Mouse (Mus musculus): ENCODE data around the gene Slc3a1.

Slc3a1 gene

DNA sequence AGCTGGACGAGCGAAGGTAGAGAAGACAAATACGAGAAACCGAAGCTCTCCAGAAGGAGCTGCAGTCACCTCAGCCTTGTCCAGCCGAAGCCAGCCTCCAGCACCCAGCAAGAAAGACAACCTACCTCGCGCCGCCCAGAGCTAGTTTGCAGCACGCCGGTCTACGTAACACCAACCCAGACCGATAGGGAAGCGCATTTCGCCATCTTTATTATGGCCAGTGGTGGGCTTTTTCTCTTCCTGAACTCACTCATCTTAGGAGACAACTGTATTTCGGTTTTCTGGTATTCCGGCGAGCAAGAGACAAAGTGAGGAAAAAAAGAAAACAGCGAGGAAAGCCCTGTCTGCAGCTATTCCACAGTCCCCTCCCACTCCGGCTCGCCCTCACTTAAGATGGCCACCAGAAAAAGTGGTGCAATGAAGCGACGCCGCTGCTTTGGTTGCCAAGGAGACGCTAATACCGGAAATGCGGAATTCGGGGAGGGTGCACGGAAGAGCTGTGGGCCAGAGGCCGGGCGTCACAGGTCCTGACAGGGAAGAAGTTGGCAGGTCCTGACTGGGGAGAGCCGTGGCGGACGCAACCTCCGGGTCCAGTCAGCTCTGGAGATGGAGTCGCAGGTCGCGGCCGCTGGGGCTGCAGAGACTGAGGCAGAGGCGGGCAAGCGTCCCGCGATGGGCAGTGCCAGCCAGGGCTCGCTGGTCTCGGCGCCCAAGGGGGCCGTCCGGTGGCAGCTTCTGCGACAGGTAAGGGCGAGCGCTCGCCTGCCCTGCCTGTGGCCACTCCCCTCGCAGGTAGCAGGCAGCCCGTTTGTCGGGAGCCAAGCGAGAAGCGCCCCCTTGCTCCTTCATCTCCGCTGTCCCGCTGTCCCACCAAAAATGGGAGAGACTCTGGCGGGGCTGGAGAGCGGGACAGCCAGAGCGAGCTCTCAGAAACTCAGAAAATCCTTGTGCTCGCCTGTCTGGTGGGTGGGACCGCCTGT is 62.2 kb downstream of the Slc3a1 start, which contains the start of the genes Prepl and Camkmt:
Prepl (minus strand) TSS at position 122 of the 980 bp plus-strand sequence.
Camkmt (plus strand) TSS at position 433 of the 980 bp plus-strand sequence.
- DNase-seq = peak; percentile 95

DNA sequence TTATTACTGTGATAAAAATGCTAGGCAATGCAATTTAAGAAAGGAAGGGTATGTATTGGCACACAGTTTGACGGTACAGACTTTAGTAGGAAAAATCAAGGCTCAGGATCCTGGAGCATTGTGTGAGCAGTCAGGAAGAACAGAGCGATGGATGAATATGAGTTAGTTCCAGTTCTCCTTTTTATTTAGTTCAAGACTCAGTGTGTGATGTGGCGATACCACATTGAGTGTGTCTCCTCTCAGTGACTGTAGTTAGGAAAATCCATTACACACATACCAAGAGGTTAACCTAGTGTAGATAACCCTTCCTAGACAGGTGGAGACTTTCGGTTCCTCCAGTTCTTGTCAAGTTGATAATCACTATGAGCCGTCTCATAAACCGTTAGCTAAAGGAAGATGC is 63.6 kb downstream of the Slc3a1 start:
- no peak for DNase-seq

DNA sequence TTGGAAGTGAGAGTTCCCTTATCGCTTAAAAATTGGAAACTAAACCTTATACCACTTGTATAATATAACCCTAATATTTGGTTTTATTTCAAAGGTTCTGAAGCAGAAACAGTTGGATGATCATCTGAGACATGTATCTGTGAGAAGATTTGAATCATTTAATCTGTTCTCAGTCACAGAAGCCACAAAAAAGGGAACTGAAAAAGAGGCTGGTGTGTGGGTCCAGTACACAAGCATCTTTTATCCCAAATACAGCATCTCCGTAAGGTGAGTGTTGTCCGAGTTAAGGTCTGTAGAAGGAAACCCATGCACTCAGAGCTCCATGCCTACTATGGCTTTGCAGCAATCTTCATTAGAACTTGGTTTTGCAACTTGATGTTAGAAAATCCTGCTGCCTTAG is 68.2 kb downstream of the Slc3a1 start:
- DNase-seq = no peak

DNA sequence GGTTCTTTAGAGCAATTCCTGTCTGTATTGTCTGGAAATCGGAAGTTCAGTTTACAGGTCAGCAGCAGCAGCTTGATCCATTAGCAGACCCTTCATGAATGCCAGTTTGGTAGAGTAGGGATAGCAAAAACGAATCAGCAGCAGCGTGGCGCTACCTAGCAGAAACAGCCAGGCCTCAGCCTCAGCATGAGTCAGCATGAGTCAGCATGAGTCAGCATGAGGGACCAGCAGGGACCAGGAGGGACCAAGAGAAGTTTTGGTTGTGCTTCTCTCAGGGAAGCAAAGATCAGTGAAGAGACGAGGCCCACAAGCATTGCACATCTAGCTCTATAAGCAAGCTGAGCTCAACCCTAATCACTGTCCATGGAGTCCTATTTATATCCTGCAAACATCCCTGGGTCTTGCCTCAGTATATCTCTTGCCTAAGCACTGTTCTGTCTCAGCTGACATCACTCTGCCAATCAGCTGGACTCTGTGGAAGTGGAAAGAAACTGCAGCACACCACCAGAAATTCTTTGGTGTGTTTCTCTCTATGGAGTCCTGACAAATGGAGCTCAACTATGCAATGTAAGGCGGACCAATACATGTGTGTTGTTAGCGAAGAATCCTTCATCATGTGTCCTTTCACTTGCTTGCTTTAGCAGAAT is 70.6 kb downstream of the Slc3a1 start:
- no peak for DNase-seq

DNA sequence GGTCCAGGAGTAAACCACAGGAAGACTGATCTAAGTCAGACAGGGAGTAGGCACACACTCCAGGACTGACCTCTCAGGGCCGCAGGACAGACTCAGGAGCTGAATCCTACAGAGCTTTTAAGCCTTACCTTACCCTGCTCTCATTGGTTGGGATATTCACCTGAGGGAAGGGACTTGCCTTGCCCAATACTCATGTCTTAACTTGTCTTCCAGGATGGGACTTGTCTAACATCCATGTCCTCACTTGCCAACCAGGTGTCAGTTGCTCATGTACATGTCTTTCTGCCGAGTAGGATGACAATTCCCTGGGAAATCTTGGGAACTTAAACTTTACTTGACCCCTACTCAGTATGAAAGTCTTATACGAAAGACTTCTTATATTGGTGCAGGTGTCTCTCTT is 72.1 kb downstream of the Slc3a1 start:
- no peak for DNase-seq

DNA sequence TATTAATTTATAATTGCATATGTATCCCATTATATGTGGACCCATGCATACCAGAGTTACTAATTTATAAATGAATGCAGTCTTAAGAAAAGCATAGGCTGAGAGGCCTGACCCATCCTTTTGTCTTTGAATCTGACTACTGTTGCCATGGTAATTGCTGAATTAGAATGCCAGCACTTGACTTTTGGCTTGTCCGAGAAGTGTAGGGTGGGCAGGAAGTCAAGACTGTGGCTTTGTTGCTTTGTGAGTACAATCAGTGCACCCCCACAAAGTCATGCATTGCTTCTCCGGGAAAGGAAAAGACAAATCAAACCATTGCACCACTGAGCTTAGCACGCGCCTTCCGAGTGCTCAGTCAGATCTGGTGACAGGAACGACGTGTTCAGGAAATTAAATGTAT is 73.6 kb downstream of the Slc3a1 start:
- no peak for DNase-seq

DNA sequence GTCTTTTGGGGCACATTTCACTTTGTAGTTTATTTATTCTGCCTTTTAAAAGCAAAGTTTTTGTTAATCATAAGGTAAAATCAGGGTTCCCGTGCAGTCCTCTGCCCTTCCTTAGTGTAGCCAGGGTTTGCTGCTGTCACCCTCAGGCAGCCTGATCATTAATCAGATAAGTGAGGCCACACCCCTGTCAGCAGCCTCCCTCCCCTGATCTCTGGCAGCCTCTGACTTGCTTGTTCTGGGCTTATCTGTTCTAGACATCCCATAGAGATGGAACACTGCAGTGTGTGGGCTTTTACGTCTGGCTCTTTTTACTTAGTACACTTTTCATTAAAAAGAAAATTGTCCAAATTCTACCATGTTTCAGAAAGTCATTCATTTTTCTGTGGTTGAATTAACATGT is 75.1 kb downstream of the Slc3a1 start:
- no peak for DNase-seq

DNA sequence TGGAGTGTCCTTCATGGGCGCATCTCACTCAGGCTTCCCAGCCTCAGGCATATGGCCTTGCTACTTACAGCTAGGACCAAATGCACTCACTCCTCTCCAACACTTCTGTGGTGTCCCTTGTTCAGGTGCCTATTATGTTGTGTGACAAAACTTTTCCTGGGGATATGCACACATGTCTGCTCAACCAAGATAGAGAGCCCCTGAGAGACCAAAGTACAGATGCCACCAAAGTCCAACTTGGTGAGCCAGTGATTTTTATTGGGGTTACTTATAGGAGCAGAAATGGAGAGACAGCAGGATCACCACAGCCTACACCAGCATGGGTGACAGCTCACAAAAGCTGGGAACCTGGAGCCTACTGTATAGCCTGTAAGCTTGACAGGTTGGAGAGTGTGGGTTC is 82.5 kb downstream of the Slc3a1 start:
- no peak for DNase-seq

DNA sequence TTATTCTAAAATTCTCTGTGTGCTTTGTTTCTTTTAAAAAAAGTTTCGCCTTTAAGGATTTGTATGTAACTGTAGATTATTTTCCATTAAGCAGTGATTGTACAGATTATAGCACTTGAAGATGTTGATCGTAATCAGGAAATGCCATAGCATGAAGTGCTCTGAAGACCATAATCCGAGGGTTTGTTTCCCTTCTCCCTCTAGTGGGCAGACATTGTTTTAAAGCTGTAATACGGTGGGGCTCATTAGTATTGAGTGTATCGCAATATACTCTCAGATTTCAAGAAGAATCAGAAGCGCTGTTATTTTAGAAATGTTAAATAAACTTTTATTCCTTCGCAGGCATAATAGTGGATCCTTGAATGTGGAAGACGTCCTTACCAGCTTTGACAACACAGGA is 85.3 kb downstream of the Slc3a1 start:
- no peak for DNase-seq

Data from cerebellum, adult 11 months (tissue).